Mouse (Mus musculus): Measurements from ENCODE around the gene Aox2. TPM values are rescaled to one million over a fixed set of nuclear protein-coding genes. Genes with fewer than 3 reads are reported as not detected.

Gene Aox2
- polyA plus RNA-seq, 1 experiment: not detected

DNA sequence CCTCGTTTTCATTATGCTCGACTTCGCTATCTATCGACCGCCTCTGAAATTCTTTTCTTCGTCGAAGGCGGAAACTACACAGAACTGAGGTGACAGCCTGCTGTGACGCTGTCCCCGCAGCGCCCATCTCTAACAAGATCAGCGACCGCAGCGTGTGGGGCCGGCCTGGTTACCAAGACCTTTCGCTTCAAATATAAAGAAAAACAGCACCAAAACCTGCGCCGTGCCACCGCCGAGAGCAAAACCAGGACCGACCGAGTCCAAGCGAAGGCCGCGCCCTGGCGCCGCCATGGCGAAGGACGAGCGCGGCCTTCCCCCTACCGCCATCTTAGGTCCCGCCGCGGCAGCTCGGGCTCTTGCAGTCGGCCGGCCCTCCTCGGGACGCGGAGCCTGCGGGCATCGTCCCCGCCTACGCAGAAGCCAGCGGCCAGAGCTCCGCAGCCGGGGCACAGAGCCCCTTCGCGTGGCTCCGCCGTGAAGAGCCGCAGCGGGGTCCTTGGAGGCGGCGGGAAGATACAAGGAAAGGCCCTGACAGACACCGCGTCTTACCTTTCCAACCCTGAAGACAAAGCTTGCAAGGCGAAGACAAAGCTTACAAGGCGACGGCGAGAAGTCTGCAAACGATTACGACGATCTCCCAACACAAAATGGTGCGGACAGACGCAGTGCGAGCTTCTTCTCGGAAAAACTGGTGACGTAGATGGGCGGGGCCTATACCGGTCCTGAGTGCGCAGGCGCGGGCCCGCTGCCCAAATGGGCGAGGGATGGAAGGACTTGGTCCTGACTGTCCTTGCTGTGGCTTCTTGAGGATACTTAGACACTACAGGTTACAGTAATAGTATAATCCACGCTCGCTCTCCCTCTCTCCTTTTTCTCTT, 145.5 kb downstream of the Aox2 start, which contains the start of gene Clk1:
Gene Clk1 (minus strand): TSS at position 696 of the 878 bp plus-strand sequence.
- Histone ChIP-seq H3K4me3 (ENCODE audit: insufficient read depth, low read length) (peak within 1 kb of the TSS; percentile 94), H3K4me1 (ENCODE audit: control insufficient read depth, insufficient read depth, low read length) (peaks cover 3% of the 10 kb centered on the region), H3K27ac (ENCODE audit: insufficient read depth, low read depth, low read length) (peak within 1 kb of the TSS; percentile 87)
- peak; percentile 76; the same call in 1 of the 2 replicates for TF ChIP-seq POLR2A (IDR thresholded peaks at IDR 0.05; ENCODE audit: borderline replicate concordance, low read depth, low read length)
- TF ChIP-seq CTCF (IDR thresholded peaks at IDR 0.05; ENCODE audit: low read depth, low read length): no peak

DNA sequence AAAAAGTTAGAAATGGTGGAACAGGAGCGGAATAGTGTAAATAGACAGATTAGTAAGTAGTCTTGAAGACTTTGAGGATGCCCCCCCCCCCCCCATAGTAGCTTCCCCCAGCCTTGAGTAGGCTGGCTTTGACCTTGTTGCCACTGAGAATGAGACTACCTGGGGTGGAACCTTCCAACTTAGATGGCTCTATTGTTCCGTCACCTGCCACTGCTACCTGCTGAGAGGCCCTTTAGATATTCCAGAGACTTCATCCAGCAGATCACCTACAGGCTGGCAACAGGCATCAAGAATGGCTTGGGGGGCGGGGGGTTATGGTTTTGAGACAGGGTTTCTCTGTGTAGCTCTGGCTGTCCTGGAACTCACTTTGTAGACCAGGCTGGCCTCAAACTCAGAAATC, 146.4 kb downstream of the Aox2 start:
- no peak for TF ChIP-seq POLR2A (IDR thresholded peaks at IDR 0.05; ENCODE audit: borderline replicate concordance, low read depth, low read length)
- TF ChIP-seq CTCF (IDR thresholded peaks at IDR 0.05; ENCODE audit: low read depth, low read length): no peak
- Histone ChIP-seq H3K4me1 (ENCODE audit: control insufficient read depth, insufficient read depth, low read length) (peaks cover 3% of the 10 kb centered on the region), H3K27ac (ENCODE audit: insufficient read depth, low read depth, low read length) (no peak overlapping the region), H3K4me3 (ENCODE audit: insufficient read depth, low read length) (no peak overlapping the region)

Other genes starting within 250 kb of the Aox2 start
- 0.82 and 1.1 TPM in 2 replicates for gene Aox1, start 248.4 kb upstream of the Aox2 start, polyA plus RNA-seq (2012; ENCODE audit: insufficient read depth, insufficient read length, missing spikeins)
- gene Aox3, start 165.2 kb upstream of the Aox2 start, polyA plus RNA-seq (2012; ENCODE audit: insufficient read depth, insufficient read length, missing spikeins): not detected in 2 replicates
- not detected in 2 replicates for gene Aox4, start 67.9 kb upstream of the Aox2 start, polyA plus RNA-seq (2012; ENCODE audit: insufficient read depth, insufficient read length, missing spikeins)
- 113 and 126 TPM in 2 replicates for gene Bzw1, start 114.6 kb downstream of the Aox2 start, polyA plus RNA-seq (2012; ENCODE audit: insufficient read depth, insufficient read length, missing spikeins)
- gene Clk1, start 145.7 kb downstream of the Aox2 start, polyA plus RNA-seq (2012; ENCODE audit: insufficient read depth, insufficient read length, missing spikeins): 270 and 287 TPM in 2 replicates
- gene Nif3l1, start 166.8 kb downstream of the Aox2 start, polyA plus RNA-seq (2012; ENCODE audit: insufficient read depth, insufficient read length, missing spikeins): 10.3 and 13.7 TPM in 2 replicates
- 23.8 and 33.3 TPM in 2 replicates for gene Ppil3, start 167.2 kb downstream of the Aox2 start, polyA plus RNA-seq (2012; ENCODE audit: insufficient read depth, insufficient read length, missing spikeins)
- gene Orc2, start 226.8 kb downstream of the Aox2 start, polyA plus RNA-seq (2012; ENCODE audit: insufficient read depth, insufficient read length, missing spikeins): 12.2 and 14.3 TPM in 2 replicates

Measured in bone marrow macrophage, adult 2 months (primary cell).